Mouse (Mus musculus): ENCODE measurements around the gene Ddx58.

The Ddx58 gene

DNA sequence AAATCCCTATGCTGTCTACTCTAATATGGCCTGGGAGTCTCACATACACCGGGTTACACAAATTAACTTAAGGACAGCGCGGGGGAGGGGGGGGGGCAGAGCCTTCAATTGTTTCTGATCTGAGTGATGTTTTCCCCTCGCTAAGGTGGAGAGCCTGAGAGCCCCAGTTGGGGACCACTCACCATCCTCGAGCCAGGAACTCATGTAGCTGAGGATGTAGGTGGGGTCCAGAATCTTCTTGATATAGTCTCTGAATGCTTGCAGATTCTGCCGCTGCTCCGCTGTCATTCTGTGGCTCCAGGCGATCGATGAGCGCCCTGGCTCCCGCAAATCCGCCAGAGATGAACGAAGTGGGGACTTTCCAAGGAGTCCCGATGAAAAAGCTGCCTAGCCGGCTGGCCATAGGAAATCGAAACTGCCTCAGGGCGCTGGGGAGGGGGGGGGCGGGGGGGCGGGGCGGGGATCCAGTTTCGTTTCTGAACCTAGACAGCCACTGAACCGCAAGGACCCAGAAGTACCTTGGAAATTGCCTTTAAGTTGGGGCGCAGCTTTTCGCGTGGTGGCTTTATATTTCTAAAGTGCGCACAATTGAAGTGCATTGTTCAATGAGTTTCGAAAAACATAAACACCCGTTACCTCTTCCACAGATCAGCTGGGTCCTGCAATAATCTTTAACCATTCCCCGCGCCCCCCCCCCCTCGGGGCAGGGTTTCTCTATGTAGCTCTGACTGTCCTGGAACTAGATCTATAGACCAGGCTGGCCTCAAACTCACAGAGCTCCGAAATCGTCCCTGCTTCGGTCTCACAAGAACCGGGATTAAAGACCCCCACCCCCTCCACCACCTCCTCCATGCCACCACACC, at the start of gene Ddx58:
TSS of gene Ddx58 (minus strand) at position 420 of the 863 bp plus-strand sequence.
- DNase-seq (ENCODE audit: low spot score), result no peak

DNA sequence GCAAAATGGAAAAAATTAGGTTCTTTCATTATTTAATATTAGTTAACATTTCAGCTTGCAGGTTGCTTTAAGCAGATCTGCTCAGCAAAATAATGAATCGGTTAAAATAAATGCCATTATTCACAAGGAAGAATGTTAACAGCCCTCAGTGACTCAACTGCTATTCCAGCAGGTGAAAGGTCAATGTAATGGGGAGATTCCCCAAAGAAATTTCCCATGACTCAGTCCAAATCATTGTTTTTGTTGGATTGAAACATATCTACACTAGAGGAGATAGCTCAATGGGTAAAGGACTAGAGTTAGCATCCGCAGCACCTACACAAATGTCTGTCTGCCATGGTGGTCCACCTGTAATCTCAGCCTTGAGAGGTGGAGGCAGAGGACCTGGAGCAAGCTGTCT, 49.4 kb upstream of the Ddx58 start:
- DNase-seq (ENCODE audit: low spot score), result no peak

DNA sequence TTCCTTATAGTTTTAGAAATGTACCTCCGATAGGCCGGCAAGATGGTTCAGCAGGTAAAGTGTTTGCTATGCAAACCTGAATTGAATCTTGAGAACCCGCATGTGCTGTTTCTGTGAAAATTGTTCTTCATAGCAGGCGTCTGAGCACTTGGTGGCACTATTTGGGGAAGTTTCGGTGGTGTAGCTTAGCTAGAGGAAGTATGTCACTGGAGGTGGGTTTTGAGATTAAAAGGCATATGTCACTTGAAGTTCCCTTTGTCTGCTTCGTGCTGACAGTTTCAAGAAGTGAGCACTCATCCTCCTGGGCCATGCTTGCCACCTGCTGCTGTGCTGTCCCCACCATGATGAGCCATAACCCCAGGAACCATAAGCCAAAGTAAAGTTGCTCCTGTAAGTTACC, 47.8 kb upstream of the Ddx58 start:
- DNase-seq (ENCODE audit: low spot score), result no peak

DNA sequence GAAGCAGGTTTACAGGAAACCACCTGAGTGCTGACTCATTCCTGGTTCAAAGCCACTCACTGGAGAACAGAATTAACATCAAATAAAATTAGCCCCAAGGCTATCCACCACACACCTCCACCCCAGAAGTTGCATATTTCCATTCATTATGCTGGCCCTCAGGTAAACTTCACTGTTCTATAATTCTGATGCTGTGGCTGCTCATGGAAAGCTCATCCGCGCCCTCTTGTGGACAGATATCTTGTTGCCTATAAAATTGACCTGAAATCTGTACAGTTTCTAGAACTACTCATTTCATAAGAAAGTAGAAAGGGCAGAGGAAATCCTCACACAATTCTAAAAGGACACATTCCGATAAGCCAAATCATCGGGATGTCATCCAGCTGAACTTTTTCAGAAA, 46.0 kb upstream of the Ddx58 start:
- DNase-seq (ENCODE audit: low spot score), result peak; percentile 64

DNA sequence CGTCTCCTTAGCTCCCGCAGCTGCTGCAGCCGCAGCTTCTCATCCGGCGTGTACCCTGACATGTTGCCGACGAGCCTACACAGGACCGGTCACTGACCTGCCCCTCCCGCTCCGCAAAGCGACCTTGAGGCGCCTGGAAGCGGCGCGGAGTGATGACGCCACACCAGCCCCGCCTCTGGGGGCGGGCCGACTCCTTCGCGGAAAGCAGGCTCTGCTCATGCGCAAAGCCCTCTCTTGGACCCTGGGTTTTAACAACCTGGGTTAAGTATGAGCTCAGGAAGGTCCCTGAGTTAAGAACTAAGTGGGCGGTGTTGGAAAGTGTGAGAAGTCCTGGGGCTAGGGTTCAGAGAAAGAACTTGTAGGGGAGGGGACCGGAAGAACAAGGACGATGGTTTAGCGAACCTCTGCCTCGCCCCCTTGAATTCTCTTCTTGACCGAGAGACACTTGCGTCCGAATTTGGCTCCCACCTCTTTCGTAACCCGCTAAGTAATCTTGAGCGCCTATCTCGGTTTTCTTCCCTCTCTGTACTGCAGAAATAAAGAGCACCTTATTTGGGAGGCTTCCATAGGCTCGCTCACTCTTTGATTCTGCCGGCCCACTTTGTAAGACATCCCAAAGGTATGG, 39.8 kb upstream of the Ddx58 start, which contains the start of gene Ndufb6:
TSS of gene Ndufb6 (minus strand) at position 146 of the 625 bp plus-strand sequence.
- DNase-seq (ENCODE audit: low spot score), result peak; percentile 84

DNA sequence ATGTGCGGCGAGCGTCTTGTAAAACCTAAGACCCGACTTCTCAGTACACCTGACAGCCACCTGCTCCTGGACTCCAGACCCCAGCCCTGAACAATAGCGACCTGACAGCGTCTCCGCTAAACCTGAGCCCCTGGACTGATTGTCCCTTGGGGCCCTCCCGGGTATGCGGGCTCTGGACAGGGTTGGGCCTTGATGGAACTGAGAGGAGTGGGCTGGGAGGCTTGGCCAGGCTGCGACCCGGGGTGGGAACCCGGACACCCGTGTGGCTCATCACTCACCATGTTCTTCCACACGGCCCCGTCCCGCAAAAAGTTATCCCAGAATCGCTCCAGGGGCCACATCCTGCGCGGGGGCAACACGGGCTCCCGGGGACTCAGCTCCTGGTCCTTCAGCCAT, 39.2 kb upstream of the Ddx58 start:
- DNase-seq (ENCODE audit: low spot score), result no peak

DNA sequence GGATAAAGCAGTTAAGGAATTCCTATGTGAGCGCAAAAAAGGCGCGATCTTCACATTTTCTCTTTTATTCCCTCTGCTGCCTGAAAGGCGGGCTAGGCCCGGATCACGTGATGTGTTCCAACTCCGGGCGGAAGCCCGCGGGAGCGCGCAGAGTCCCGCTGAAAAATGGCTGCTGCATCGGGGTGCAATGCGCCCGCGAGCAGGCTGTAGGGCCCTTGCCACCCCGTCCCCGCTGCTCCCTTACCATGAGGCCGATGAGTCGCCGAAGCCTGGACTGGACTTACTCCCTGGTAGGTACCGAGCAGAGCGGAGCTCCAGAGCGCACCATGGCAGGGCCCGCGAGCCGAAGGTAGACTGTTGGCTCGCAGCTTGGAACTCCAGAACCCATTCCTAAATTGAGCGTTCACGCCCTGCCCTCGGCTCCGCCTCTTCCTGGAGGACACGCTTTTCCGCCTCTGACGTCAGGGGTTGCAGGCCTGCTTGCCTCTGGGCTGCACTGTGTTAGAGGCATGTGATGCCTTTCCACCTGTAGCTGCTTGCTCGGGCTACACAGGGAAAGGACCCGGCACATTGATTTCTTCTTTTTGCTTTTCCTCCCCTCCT, 29.9 kb upstream of the Ddx58 start, which contains the start of the genes Smim27 and Topors:
TSS of gene Smim27 (plus strand) at position 150 of the 603 bp plus-strand sequence.
TSS of gene Topors (minus strand) at position 421 of the 603 bp plus-strand sequence.
- DNase-seq (ENCODE audit: low spot score), result peak; percentile 93

DNA sequence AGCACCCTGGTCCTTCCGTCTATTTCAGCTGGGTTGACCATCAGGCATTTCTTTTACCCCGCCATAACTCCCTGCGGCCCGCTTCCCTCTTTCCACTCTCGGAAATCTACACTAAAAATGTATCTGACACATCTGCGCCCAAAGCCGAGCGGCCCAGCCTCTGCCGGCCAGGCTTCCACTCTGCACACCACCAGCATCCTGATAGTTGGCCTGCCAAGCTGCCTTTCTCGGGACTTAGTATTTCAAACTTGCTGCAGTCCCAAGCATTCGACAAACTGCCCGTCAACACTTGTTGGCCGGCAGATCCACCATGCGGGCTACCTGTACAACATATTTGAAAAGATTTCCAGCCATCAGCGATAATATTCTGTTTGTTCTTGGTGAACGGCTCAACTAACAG, 29.2 kb upstream of the Ddx58 start:
- no peak for DNase-seq (ENCODE audit: low spot score)

DNA sequence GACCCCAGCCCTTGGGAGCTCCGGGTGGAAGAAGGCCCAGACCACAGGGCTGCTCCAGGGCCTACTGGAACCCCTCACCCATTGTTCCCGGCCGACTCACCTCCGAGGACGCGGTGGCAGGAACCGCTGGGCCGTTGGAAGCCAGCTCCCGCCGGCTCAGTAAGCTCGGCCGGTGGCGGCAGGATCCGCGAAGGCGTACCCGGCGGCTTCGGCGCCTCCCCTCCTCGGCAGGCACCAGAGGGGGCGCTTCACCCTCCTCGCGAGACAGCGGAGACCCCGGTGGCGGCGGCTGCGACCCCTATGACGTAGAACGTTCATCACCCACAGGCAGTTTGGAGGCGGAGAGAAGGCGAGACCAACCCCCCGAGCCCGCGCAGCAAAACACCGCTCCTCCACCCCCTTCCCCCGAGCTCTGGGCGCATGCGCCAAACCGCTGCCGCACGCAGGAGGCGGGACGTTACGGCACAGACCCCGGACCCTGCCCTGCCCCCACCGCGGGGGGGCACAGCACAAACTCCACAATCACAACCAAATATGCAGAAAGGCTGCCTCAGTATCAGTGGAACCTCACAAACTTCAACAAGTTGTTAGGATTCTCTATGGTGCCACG, 28.7 kb upstream of the Ddx58 start:
- peak; percentile 82 for DNase-seq (ENCODE audit: low spot score)

DNA sequence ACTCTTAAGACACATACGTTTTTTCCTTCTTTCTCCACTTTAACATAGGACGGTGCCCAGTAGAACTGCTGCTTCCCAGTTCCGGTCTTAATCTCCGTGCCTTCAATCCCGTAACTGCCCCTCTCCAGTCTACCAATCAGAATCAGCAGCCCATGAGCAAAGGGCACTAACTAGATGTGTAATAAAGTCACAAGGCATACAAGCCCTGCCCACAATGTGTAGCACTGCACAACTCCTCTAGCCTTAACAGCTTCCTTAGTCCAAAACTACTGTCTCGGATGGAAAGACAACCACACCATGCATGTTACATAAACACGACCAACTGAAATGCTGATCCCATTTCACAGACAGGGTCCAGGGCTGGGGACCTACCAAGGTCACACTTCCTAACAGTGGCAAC, 28.1 kb upstream of the Ddx58 start:
- DNase-seq (ENCODE audit: low spot score), result no peak

DNA sequence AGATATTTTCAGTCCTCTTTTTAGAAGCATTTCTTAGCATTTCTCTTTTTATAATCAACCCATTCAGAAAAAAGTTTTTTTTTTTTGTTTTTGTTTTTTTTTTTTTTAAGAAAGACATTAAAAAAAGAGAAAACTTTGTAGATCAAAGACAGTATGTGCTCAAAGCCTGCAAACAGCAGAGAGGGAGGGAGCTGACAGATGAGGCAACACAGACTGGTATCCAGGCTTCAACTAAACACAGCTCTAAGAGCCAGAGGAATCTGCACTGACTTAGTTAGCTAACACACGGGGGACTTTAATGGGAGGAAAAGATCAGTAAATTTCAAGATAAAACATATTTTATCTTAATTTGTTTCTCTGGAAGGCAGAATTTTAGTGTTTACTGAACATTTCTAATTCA, 24.7 kb upstream of the Ddx58 start:
- no peak for DNase-seq (ENCODE audit: low spot score)

DNA sequence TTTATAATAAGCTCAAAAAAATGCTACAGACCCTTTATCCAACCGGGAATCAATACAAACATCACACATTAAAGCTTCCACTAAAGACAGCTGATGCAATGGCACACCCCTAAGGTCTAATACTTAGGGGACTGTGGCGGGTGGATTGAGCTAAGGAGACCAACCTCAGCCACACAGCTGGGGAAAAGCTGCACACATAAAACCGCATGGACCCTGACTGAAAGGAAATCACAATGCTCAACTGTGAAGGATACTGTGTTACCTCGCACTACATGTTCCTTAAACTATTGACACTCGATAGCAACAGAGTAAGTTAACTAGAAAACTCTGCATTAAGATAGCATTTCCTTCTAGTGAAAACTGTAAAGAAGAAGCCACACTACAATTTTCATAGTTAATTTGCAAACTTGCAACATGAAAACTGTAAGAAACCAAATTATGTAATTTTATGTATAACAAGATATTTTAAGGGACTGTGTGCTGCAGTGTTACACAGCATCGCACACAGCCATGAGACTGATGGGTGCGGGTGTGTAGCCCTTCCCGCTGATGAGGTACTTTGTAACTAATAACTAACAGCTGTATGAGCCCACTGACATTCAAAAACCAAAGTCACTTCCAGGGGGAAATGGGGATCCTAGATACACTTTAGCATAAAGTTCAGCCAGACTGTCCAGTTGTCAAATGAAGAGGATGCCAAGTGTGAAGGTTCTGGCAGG, 14.9 kb upstream of the Ddx58 start:
- DNase-seq (ENCODE audit: low spot score), result no peak

DNA sequence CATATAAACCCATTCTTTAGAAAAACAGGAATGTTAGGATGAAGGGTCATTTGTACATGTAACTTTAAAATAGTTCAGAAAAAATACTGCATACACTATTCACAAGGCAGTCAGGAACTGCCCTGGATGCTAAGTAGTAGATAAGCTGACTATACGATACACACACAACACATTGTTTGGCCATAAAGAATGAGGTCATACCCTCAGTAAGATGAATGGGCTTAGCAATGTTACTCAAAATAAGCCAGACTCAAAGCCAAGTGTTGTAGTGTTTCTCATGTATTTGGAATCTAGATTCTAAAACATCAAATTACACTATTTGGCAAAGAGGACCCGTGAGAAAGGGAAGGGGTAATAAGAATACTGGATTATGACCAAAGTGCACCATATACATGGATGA, 14.1 kb upstream of the Ddx58 start:
- no peak for DNase-seq (ENCODE audit: low spot score)

DNA sequence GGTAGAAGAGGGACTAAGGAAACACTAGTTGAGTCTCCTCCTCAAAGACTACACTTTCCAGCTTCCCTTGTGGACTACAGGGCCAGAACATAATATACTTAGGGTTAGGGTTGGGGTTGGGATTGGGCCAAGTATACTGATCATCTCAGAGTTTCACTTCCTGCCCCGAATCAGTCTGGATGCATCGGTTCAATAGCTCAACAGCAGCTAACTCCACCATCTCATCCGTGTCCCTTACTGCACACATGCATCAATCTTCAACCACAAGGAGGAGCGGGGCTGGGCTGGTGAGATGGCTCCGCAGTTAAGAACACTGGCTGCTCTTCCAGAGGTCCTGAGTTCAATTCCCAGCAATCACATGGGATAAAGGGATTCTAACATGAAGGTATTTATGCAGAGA, 11.4 kb upstream of the Ddx58 start:
- DNase-seq (ENCODE audit: low spot score), result no peak

DNA sequence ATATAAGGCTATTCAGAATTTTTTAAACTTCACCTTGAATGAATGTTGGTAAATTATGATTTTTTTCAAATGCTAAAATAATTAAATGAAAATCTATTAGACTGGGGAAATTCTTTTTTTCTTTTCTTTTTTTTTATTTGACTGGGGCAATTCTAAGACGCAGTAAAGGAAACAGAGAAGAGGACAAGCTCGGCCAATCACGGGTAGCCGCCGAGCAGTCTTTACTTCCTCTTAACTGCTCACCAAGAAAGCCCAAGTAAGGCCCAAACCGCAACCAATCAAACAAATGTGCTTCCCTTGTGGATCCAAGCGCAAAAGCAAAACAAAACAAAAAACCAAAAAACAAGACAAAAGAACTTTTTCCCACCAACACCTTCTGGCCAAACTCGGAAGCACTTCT, 4.4 kb upstream of the Ddx58 start:
- DNase-seq (ENCODE audit: low spot score), result no peak

DNA sequence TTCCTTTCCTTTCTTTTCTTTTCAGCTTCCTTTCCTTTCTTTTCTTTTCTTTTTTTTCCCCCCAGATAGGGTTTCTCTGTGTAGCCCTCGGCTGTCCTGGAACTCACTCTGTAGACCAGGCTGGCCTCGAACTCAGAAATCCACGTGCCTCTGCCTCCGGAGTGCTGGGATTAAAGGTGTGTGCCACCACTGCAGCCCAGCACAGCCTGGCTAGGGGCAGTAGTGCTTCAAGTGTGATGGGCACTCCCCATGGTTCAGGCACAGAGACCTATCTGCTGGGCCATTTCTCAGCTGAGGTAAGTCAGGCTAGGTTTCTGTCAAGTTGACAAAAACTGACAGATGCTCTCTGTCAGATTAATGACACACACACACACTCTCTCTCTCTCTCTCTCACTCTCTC, 3.4 kb upstream of the Ddx58 start:
- DNase-seq (ENCODE audit: low spot score), result no peak

DNA sequence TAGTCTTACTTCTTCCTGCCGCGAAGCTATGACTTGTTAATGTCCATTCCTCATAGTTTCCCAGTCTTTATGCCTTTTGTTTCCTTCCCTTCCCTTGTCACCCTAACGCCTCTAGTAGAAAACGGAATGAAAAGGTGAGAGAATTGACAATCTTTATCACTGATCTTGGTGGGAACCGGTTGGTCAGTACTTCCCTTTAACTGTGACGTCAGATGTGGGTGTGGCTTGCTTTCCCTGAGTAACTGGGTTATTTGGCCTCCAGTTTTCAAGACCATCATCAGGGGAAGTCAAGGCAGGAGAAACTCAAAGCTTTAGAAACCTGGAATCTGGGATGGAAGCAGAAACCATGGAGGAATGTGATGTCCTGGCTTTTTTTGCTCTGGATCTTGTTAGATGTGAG, 2.3 kb upstream of the Ddx58 start:
- no peak for DNase-seq (ENCODE audit: low spot score)

DNA sequence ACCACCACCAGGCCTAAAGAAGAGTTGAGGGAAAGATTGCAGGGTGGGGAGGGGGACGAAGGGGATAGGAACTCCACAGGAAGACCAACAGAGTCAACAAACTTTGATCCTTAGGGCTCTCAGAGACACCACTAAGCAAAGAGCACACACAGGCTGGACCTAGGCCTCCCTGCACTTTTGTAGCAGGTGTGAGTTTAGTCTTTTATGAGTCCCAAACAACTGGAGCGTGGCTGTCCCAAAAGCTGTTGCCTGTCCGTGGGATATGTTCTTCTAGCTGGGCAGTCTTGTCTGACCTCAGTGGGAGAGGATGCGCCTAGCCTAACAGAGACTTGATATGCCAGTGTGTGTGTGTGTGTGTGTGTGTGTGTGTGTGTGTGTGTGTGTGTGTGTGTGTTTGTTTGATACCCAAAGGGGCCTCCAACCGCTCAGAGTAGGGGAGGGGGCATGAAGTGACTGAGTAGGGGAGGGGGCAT, 680 bp upstream of the Ddx58 start:
- no peak for DNase-seq (ENCODE audit: low spot score)

DNA sequence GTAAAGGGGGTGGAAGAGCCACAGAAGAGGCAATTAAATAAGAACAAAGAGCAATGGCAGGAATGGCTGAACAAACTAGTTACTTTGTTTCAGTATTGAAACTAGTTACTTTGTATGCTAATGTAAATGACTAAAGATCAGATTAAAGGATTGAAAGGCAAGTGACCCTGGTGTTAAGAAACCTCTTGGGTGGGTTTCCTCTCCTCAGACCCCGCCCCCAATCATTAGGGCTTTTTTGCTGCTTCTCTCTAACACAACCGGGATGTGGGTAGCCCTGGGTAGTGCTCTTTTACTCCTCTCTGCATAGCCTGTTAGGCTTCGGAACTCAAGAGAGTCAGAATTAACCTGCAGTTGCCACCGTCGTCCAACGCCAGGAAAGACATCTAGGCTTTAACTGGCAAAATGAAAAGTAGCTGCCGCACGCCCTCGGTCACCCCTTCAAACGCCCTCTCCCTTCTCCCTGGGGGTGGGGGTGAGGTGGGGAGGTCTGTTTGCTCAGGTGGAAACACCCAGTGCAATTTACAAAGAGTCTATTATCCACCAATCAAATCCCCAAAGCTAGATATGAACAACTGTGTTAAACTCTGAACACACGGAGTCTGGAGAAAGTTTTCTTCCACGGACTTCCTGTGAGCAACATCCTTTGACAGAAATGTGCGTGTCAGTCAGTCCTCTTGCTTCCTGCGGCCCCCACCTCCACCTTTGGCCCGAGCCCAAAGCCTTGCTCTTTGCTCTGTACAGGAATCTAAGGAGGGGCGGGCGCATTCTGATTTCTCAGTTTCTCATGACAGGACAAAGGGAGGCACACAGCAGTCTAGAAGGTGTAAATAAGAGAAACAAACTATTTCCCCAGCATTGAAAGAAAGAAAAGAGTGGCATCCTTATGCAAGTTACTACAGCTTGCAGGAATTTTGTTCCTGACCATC, 882 bp downstream of the Ddx58 start:
- DNase-seq (ENCODE audit: low spot score), result no peak

DNA sequence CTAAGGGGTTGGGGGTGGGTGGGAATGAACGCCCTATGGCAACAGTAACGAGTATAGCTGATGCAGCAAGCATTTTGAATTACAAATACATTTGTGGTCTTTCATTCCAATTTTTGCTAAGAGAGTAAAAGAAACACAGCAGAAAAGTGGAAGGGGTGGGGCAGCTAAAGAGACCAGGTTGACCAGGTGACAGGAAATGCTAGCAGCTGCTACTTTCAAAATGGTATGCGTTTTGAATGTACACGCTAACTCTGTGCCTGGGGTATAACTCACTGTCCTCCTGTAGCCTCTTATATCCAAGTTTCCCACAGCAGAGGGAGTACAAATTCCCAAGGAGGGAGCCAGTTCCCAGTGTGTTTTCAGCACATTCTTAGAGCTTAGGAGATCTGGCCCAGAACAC, 2.8 kb downstream of the Ddx58 start:
- no peak for DNase-seq (ENCODE audit: low spot score)

DNA sequence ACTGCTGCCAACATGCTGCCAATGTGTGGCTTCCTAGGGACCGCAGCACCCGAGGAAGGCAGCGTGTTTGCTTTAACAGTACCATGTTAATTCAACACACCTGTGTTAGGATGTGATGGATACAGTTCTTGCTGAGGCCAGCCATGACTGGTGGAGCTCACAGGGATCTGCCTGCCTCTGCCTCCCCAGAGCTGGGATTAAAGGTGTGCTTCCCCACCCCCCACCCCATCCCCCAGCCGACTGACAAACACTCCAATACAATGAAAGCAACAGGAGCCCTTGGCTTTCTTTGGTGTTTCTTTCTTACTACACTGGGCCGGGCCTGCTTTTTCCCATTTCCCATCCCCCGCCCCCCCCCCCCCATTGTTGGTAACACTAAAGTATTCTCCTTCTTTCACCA, 5.4 kb downstream of the Ddx58 start:
- DNase-seq (ENCODE audit: low spot score), result no peak

All from left cerebral cortex, adult 11 months (tissue).